Mouse (Mus musculus): ENCODE measurements around the gene Gm7951. TPM values are rescaled to one million over a fixed set of nuclear protein-coding genes. Genes with fewer than 3 reads are reported as not detected.
"Not testable (repeated sequence)": the region's sequence is repeated elsewhere in the genome, so short reads cannot be mapped to it uniquely, and the experiment has no call there.

The Gm7951 gene
- total RNA-seq (2014; fragmentation: Nextera tagmentation) (not detected in 2 replicates), total RNA-seq (2017) (not detected in 2 replicates)

DNA sequence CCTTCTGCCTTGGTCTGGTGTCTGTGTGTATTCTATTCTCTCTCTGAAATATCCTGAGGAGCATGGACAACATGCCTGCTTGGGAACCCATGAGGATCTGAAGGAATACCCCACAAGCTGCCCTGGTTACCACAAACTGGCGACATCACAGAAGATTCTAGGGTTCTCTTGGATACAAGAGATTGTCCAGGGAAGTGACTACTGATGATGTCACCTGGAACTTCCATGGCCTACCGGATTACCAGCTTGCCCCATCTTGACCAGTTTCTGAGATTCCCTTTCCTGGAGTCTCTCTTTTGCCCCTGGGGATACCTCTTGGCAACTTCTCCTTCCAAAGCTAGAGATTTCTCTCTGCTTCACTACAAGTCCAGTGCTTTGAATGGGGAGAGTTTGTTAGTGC lies at the start of gene Gm7951:
Gm7951 (minus strand) TSS at position 101 of the 400 bp plus-strand sequence.
- ATAC-seq (replicated peaks; ENCODE audit: poor library complexity, severe bottlenecking): not testable (repeated sequence)

DNA sequence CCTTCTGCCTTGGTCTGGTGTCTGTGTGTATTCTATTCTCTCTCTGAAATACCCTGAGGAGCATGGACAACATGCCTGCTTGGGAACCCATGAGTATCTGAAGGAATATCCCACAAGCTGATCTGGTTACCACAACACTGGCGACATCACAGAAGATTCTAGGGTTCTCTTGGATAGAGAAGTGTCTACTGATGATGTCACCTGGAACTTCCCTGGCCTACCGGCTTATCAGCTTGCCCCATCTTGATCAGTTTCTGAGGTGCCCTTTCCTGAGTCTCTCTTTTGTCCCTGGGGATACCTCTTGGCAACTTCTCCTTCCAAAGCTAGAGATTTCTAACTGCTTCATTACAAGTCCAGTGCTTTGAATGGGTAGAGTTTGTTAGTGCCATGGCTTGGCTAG lies 45.4 kb upstream of the Gm7951 start, which contains the start of gene Gm17027:
Gm17027 (minus strand) TSS at position 101 of the 400 bp plus-strand sequence.
- ATAC-seq (replicated peaks; ENCODE audit: poor library complexity, severe bottlenecking): not testable (repeated sequence)

DNA sequence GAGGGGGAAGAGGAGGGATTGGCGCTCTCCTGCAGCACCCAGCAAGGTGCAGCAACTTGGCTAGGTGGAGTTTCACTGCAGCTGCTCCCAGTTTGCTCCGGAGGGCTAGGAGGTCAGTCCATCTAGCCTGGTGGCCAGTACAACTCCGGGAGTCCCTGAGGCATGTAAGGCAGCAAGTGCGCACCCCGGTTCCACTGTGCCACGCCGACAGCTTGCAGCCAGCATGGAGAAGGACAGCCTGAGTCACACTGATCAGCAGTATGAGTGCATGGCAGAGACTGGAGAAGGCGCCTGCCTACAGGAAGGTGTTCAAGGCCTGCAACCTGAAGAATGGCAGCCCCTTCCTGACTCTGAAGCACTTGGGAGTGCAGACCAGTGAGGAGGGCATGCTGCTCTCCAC lies 17.4 kb upstream of the Gm7951 start:
- ATAC-seq (replicated peaks; ENCODE audit: poor library complexity, severe bottlenecking): not testable (repeated sequence)

DNA sequence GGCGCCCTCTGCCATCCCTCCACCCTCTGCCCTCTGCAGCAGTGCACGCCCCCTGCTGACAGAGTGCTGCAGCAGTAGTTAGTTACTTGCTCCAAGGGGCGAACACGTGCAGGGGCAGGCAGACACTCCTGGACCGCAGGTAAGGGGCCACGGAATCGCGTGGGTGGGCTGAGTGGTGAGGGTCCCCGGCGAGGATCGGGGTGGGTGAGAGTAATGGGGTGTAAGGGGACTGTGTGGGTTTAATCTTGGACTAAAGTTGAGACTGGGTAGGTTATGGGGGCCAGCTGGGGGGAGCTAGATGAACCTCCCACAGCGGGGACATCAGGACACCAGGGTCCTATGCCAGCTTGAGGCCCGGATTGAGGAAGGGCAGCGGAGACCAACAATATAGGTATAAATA lies 16.6 kb upstream of the Gm7951 start:
- not testable (repeated sequence) for ATAC-seq (replicated peaks; ENCODE audit: poor library complexity, severe bottlenecking)

Other genes starting within 250 kb of the Gm7951 start
- gene Gm7980, start 210.1 kb downstream of the Gm7951 start, total RNA-seq (2014; fragmentation: Nextera tagmentation): not detected in 2 replicates
- gene Gm7980, start 210.1 kb downstream of the Gm7951 start, total RNA-seq (2017): not detected in 2 replicates
- not detected in 2 replicates for gene 1700049E17Rik1, start 192.4 kb downstream of the Gm7951 start, total RNA-seq (2014; fragmentation: Nextera tagmentation)
- not detected in 2 replicates for gene 1700049E17Rik1, start 192.4 kb downstream of the Gm7951 start, total RNA-seq (2017)
- gene 1700024B05Rik, start 173.4 kb downstream of the Gm7951 start, total RNA-seq (2014; fragmentation: Nextera tagmentation): not detected in 2 replicates
- gene 1700024B05Rik, start 173.4 kb downstream of the Gm7951 start, total RNA-seq (2017): not detected in 2 replicates
- not detected in 2 replicates for gene Gm6401, start 149.4 kb downstream of the Gm7951 start, total RNA-seq (2014; fragmentation: Nextera tagmentation)
- not detected in 2 replicates for gene Gm6401, start 149.4 kb downstream of the Gm7951 start, total RNA-seq (2017)
- gene Gm3543, start 134.0 kb downstream of the Gm7951 start, total RNA-seq (2014; fragmentation: Nextera tagmentation): not detected in 2 replicates
- gene Gm3543, start 134.0 kb downstream of the Gm7951 start, total RNA-seq (2017): not detected in 2 replicates
- not detected in 2 replicates for gene Gm17027, start 45.3 kb upstream of the Gm7951 start, total RNA-seq (2014; fragmentation: Nextera tagmentation)
- gene Gm17027, start 45.3 kb upstream of the Gm7951 start, total RNA-seq (2017): not detected in 2 replicates
- gene Gm3573, start 73.4 kb upstream of the Gm7951 start, total RNA-seq (2014; fragmentation: Nextera tagmentation): not detected in 2 replicates
- gene Gm3573, start 73.4 kb upstream of the Gm7951 start, total RNA-seq (2017): not detected in 2 replicates
- not detected in 2 replicates for gene Gm17026, start 142.7 kb upstream of the Gm7951 start, total RNA-seq (2014; fragmentation: Nextera tagmentation)
- gene Gm17026, start 142.7 kb upstream of the Gm7951 start, total RNA-seq (2017): not detected in 2 replicates
- not detected in 2 replicates for gene Gm9611, start 180.0 kb upstream of the Gm7951 start, total RNA-seq (2014; fragmentation: Nextera tagmentation)
- gene Gm9611, start 180.0 kb upstream of the Gm7951 start, total RNA-seq (2017): not detected in 2 replicates
- gene Gm7995, start 192.8 kb upstream of the Gm7951 start, total RNA-seq (2014; fragmentation: Nextera tagmentation): not detected in 2 replicates
- gene Gm7995, start 192.8 kb upstream of the Gm7951 start, total RNA-seq (2017): not detected in 2 replicates